Mouse (Mus musculus) lung, embryonic 15.5 days (tissue): ENCODE measurements around the gene Usp17le. TPM values are rescaled to one million over a fixed set of nuclear protein-coding genes. Genes with fewer than 3 reads are reported as not detected.
"Not testable (repeated sequence)": the region's sequence is repeated elsewhere in the genome, so short reads cannot be mapped to it uniquely, and the experiment has no call there.

Source experiments
- ATAC-seq: fragments of 200-750 bp; cut with Nextera tagmentation; 2 replicates; pipeline ENCODE4 v1.8.0; 2017; ENCODE audit warnings: moderate number of reproducible peaks, borderline replicate concordance; ENCODE audit not compliant: low FRiP score, low TSS enrichment; ENCODE audit errors: extremely low read depth
- H3K27ac ChIP-seq: fragments of 300-500 bp; sonication (generic); 2 replicates; pipeline ENCODE4 v1.5.1; 2015; ENCODE audit warnings: moderate library complexity, mild to moderate bottlenecking, inconsistent platforms
- H3K27me3 ChIP-seq: fragments of 300-500 bp; sonication (generic); 2 replicates; pipeline ENCODE4 v1.6.1; 2015; ENCODE audit warnings: inconsistent platforms
- H3K36me3 ChIP-seq: fragments of 300-500 bp; sonication (generic); 2 replicates; pipeline ENCODE4 v1.6.1; 2015; ENCODE audit warnings: inconsistent platforms
- H3K4me1 ChIP-seq: fragments of 300-500 bp; sonication (generic); 2 replicates; pipeline ENCODE4 v1.6.1; 2015; ENCODE audit warnings: inconsistent platforms
- H3K4me2 ChIP-seq: fragments of 300-500 bp; sonication (generic); 2 replicates; pipeline ENCODE4 v1.6.1; 2015; ENCODE audit warnings: inconsistent platforms, mild to moderate bottlenecking, moderate library complexity
- H3K4me3 ChIP-seq: fragments of 300-500 bp; sonication (generic); 2 replicates; pipeline ENCODE4 v1.5.1; 2015; ENCODE audit warnings: mild to moderate bottlenecking, inconsistent platforms
- H3K9ac ChIP-seq: fragments of 300-500 bp; sonication (generic); 2 replicates; pipeline ENCODE4 v1.6.1; 2015; ENCODE audit warnings: inconsistent platforms
- H3K9me3 ChIP-seq: fragments of 300-500 bp; sonication (generic); 2 replicates; pipeline ENCODE4 v1.6.1; 2016; ENCODE audit warnings: inconsistent platforms
- WGBS: fragments of 180-500 bp; shearing (Covaris S2); methylation state at CpG from one replicate; pipeline ENCODE4 v1.1.7; 2015; 5-methylcytosine and 5-hydroxymethylcytosine counted together
- polyA plus RNA-seq: library from polyadenylated mRNA; unstranded; fragments of >200 nt; fragmentation: Nextera tagmentation; extraction: Ambion mirVana; gene quantifications from 2 replicates; pipeline ENCODE4 v1.2.1, GENCODE M21; 2015

Gene Usp17le
- polyA plus RNA-seq, result not detected in 2 replicates

- not testable (repeated sequence) for H3K9ac ChIP-seq, H3K27ac ChIP-seq, H3K4me1 ChIP-seq, H3K27me3 ChIP-seq, ATAC-seq, H3K4me3 ChIP-seq, H3K4me2 ChIP-seq, H3K9me3 ChIP-seq, H3K36me3 ChIP-seq
- 58% methylated on average over 2 of the region's 2 CpGs for WGBS
Measured at GRCm38 (mm10) chr7:104777370-104777769, at the start of gene Usp17le. TSS of gene Usp17le (minus strand) at chr7:104777470.

- not testable (repeated sequence) for H3K4me3 ChIP-seq, H3K4me2 ChIP-seq, H3K27ac ChIP-seq, ATAC-seq, H3K9ac ChIP-seq, H3K4me1 ChIP-seq, H3K9me3 ChIP-seq, H3K27me3 ChIP-seq, H3K36me3 ChIP-seq
- WGBS, result 82% methylated on average over 8 of the region's 8 CpGs
Measured at GRCm38 (mm10) chr7:104810335-104810734, 33.1 kb upstream of the Usp17le start.

GRCm38 (mm10) chr7:104790796-104791195 is 13.5 kb upstream of the Usp17le start:
- WGBS, result 58% methylated on average over 1 of the region's 1 CpGs
- Histone ChIP-seq H3K36me3 (no peaks in the 10 kb centered on the region), H3K9ac (no peak overlapping the region), H3K9me3 (no peaks in the 10 kb centered on the region), H3K4me1 (no peaks in the 10 kb centered on the region), H3K27ac (no peak overlapping the region), H3K27me3 (no peaks in the 10 kb centered on the region), H3K4me2 (no peak overlapping the region), H3K4me3 (no peak overlapping the region)
- no peak for ATAC-seq

Other genes with a start within 250 kb of the Usp17le start
- not detected in 2 replicates for gene Olfr651, start 227.3 kb downstream of the Usp17le start, polyA plus RNA-seq
- not detected in 2 replicates for gene Olfr652, start 216.6 kb downstream of the Usp17le start, polyA plus RNA-seq
- gene Olfr653, start 200.2 kb downstream of the Usp17le start, polyA plus RNA-seq, result not detected in 2 replicates
- not detected in 2 replicates for gene Olfr654, start 190.4 kb downstream of the Usp17le start, polyA plus RNA-seq
- not detected in 2 replicates for gene Olfr655, start 175.7 kb downstream of the Usp17le start, polyA plus RNA-seq
- gene Olfr656, start 163.5 kb downstream of the Usp17le start, polyA plus RNA-seq, result not detected in 2 replicates
- not detected in 2 replicates for gene Olfr657, start 152.7 kb downstream of the Usp17le start, polyA plus RNA-seq
- gene Olfr658, start 130.2 kb downstream of the Usp17le start, polyA plus RNA-seq, result not detected in 2 replicates
- not detected in 2 replicates for gene Olfr659, start 110.7 kb downstream of the Usp17le start, polyA plus RNA-seq
- gene Olfr661, start 91.0 kb downstream of the Usp17le start, polyA plus RNA-seq, result not detected in 2 replicates
- gene Usp17lb, start 65.1 kb upstream of the Usp17le start, polyA plus RNA-seq, result not detected in 2 replicates
- gene Usp17la, start 79.5 kb upstream of the Usp17le start, polyA plus RNA-seq, result not detected in 2 replicates
- gene Olfr665, start 100.6 kb upstream of the Usp17le start, polyA plus RNA-seq, result not detected in 2 replicates
- not detected in 2 replicates for gene Olfr666, start 118.5 kb upstream of the Usp17le start, polyA plus RNA-seq
- not detected in 2 replicates for gene Olfr667, start 144.0 kb upstream of the Usp17le start, polyA plus RNA-seq
- gene Olfr668, start 150.6 kb upstream of the Usp17le start, polyA plus RNA-seq, result not detected in 2 replicates
- gene Olfr669, start 156.8 kb upstream of the Usp17le start, polyA plus RNA-seq, result not detected in 2 replicates
- not detected in 2 replicates for gene Olfr670, start 185.2 kb upstream of the Usp17le start, polyA plus RNA-seq
- not detected in 2 replicates for gene Olfr671, start 201.7 kb upstream of the Usp17le start, polyA plus RNA-seq
- gene Olfr672, start 224.6 kb upstream of the Usp17le start, polyA plus RNA-seq, result not detected in 2 replicates